Mouse (Mus musculus): ENCODE results near the gene Gm11213. TPM values are rescaled to one million over a fixed set of nuclear protein-coding genes. Genes with fewer than 3 reads are reported as not detected.

Gene Gm11213
- not detected for total RNA-seq (2021)
- long read RNA-seq, experiment 1 = 0 reads
- long read RNA-seq, experiment 2 = 0 reads

GRCm38 (mm10) chr4:63604945-63605344 lies at the start of gene Gm11213:
Gene Gm11213, minus strand, starts transcription at chr4:63605261.
- no peak for DNase-seq

- no peak for DNase-seq
These were observed 49.3 kb upstream of the Gm11213 start for GRCm38 (mm10) chr4:63654381-63654780.

- no peak for DNase-seq
These were observed 39.1 kb upstream of the Gm11213 start for GRCm38 (mm10) chr4:63643956-63644726.

- no peak for DNase-seq
These were observed 34.8 kb upstream of the Gm11213 start for GRCm38 (mm10) chr4:63639842-63640241.

GRCm38 (mm10) chr4:63638603-63639002 lies 33.5 kb upstream of the Gm11213 start:
- DNase-seq = no peak

- DNase-seq = no peak
These were observed 28.1 kb upstream of the Gm11213 start for GRCm38 (mm10) chr4:63633181-63633580.

GRCm38 (mm10) chr4:63627111-63627510 lies 22.1 kb upstream of the Gm11213 start:
- no peak for DNase-seq

GRCm38 (mm10) chr4:63625563-63626080 lies 20.6 kb upstream of the Gm11213 start:
- DNase-seq = no peak

GRCm38 (mm10) chr4:63622378-63622835 lies 17.3 kb upstream of the Gm11213 start, which contains the start of gene Tex48:
Gene Tex48, minus strand, starts transcription at chr4:63622428.
- DNase-seq = no peak

GRCm38 (mm10) chr4:63621861-63622260 lies 16.8 kb upstream of the Gm11213 start:
- DNase-seq = no peak

- no peak for DNase-seq
These were observed 3.3 kb upstream of the Gm11213 start for GRCm38 (mm10) chr4:63608391-63608790.

GRCm38 (mm10) chr4:63605968-63606367 lies 907 bp upstream of the Gm11213 start:
- DNase-seq = no peak

- DNase-seq = no peak
These were observed 484 bp upstream of the Gm11213 start for GRCm38 (mm10) chr4:63605545-63605944.

GRCm38 (mm10) chr4:63601263-63601662 lies 3.8 kb downstream of the Gm11213 start:
- no peak for DNase-seq

- DNase-seq = no peak
These were observed 4.3 kb downstream of the Gm11213 start for GRCm38 (mm10) chr4:63600786-63601185.

- no peak for DNase-seq
These were observed 9.1 kb downstream of the Gm11213 start for GRCm38 (mm10) chr4:63596010-63596409.

GRCm38 (mm10) chr4:63595259-63595658 lies 9.8 kb downstream of the Gm11213 start:
- DNase-seq = no peak

GRCm38 (mm10) chr4:63594459-63595110 lies 10.5 kb downstream of the Gm11213 start:
- peak; percentile 35 for DNase-seq

- DNase-seq = no peak
These were observed 14.5 kb downstream of the Gm11213 start for GRCm38 (mm10) chr4:63590538-63590937.

GRCm38 (mm10) chr4:63589987-63590386 lies 15.1 kb downstream of the Gm11213 start:
- no peak for DNase-seq

GRCm38 (mm10) chr4:63586240-63586639 lies 18.8 kb downstream of the Gm11213 start:
- no peak for DNase-seq

GRCm38 (mm10) chr4:63585216-63585615 lies 19.8 kb downstream of the Gm11213 start:
- DNase-seq = no peak

- DNase-seq = no peak
These were observed 22.5 kb downstream of the Gm11213 start for GRCm38 (mm10) chr4:63582580-63582979.

Data from gastrocnemius, postnatal 25 days (tissue).